Mouse (Mus musculus) forebrain, postnatal 0 days (tissue): ENCODE measurements around the gene Hist2h3c1. TPM values are rescaled to one million over a fixed set of nuclear protein-coding genes. Genes with fewer than 3 reads are reported as not detected.

ENCODE experiments used
- ATAC-seq: fragments of 200-750 bp; cut with Nextera tagmentation; 2 replicates; pipeline ENCODE4 v1.8.0; 2017; ENCODE audit warnings: mild to moderate bottlenecking, moderate library complexity
- DNase-seq: peaks from one replicate; pipeline ENCODE4 v3.0.0-alpha.2; 2015
- H3K27ac ChIP-seq: fragments of 300-500 bp; sonication (generic); 2 replicates; pipeline ENCODE4 v1.5.1; 2014; ENCODE audit warnings: low read depth, mild to moderate bottlenecking, antibody characterized with exemption, low read length, moderate library complexity, mixed read lengths
- H3K27me3 ChIP-seq: fragments of 300-500 bp; sonication (generic); 2 replicates; pipeline ENCODE4 v1.6.1; 2014; ENCODE audit warnings: mild to moderate bottlenecking, low read length, mixed read lengths; ENCODE audit not compliant: insufficient read depth
- H3K36me3 ChIP-seq: fragments of 300-500 bp; sonication (generic); 2 replicates; pipeline ENCODE4 v1.6.1; 2014; ENCODE audit warnings: mild to moderate bottlenecking, moderate library complexity; ENCODE audit not compliant: insufficient read depth
- H3K4me1 ChIP-seq: fragments of 300-500 bp; sonication (generic); 2 replicates; pipeline ENCODE4 v1.6.1; 2014; ENCODE audit warnings: antibody characterized with exemption; ENCODE audit not compliant: insufficient read depth
- H3K4me2 ChIP-seq: fragments of 300-500 bp; sonication (generic); 2 replicates; pipeline ENCODE4 v1.6.1; 2014; ENCODE audit warnings: low read depth, mild to moderate bottlenecking, moderate library complexity
- H3K4me3 ChIP-seq: fragments of 300-500 bp; sonication (generic); 2 replicates; pipeline ENCODE4 v1.5.1; 2014; ENCODE audit warnings: low read depth, low read length, mixed read lengths
- H3K9ac ChIP-seq: fragments of 300-500 bp; sonication (generic); 2 replicates; pipeline ENCODE4 v1.6.1; 2014; ENCODE audit warnings: mild to moderate bottlenecking
- H3K9me3 ChIP-seq: fragments of 300-500 bp; sonication (generic); 2 replicates; pipeline ENCODE4 v1.6.1; 2016; ENCODE audit warnings: low read length
- CTCF ChIP-seq: sonication (generic); IDR thresholded peaks from 2 replicates; pipeline ENCODE4 v1.5.1; 2016; ENCODE audit warnings: antibody characterized with exemption, control low read depth, low read depth
- WGBS: fragments of 180-500 bp; shearing (Covaris S2); extraction: QIAGEN DNeasy Blood & Tissue Kit; methylation state at CpG from one replicate; pipeline ENCODE4 v1.1.7; 2014; 5-methylcytosine and 5-hydroxymethylcytosine counted together
- polyA plus RNA-seq: library from polyadenylated mRNA; unstranded; fragments of >200 nt; fragmentation: Nextera tagmentation; extraction: Ambion mirVana; gene quantifications from 2 replicates; pipeline ENCODE4 v1.2.1, GENCODE M21; 2015
- total RNA-seq: library from RNA; depleted of rRNA; stranded (reverse); fragments of >200 nt; gene quantifications from 2 replicates; pipeline ENCODE4 v1.2.3, GENCODE M21; 2014

The Hist2h3c1 gene
- total and polyA plus RNA-seq, 2 experiments from 2014 or later, result not detected

GRCm38 (mm10) chr3:96225421-96225820 lies 21.1 kb upstream of the Hist2h3c1 start:
- WGBS, result 9% methylated on average over 2 of the region's 2 CpGs
- no peak overlapping the region for H3K27ac ChIP-seq
- no peak overlapping the region for H3K4me2 ChIP-seq
- H3K27me3 ChIP-seq, result no peaks in the 10 kb centered on the region
- no peak overlapping the region for H3K4me3 ChIP-seq
- TF ChIP-seq CTCF, result no peak
- H3K9ac ChIP-seq, result no peak overlapping the region
- H3K9me3 ChIP-seq, result no peaks in the 10 kb centered on the region
- no peak for ATAC-seq
- H3K4me1 ChIP-seq, result peaks cover 10% of the 10 kb centered on the region
- H3K36me3 ChIP-seq, result no peaks in the 10 kb centered on the region
- DNase-seq, result no peak

GRCm38 (mm10) chr3:96226695-96227648 lies 19.5 kb upstream of the Hist2h3c1 start:
- DNase-seq, result no peak
- no peak overlapping the region for H3K9ac ChIP-seq
- H3K27me3 ChIP-seq, result no peaks in the 10 kb centered on the region
- H3K9me3 ChIP-seq, result no peaks in the 10 kb centered on the region
- no peak overlapping the region for H3K4me2 ChIP-seq
- H3K4me3 ChIP-seq, result no peak overlapping the region
- H3K4me1 ChIP-seq, result peaks cover 10% of the 10 kb centered on the region
- no peak overlapping the region for H3K27ac ChIP-seq
- 77% methylated on average over 8 of the region's 8 CpGs for WGBS
- TF ChIP-seq CTCF, result no peak
- H3K36me3 ChIP-seq, result no peaks in the 10 kb centered on the region
- no peak for ATAC-seq

- H3K4me2 ChIP-seq, result no peak overlapping the region
- no peak for ATAC-seq
These were observed 17.7 kb upstream of the Hist2h3c1 start for GRCm38 (mm10) chr3:96228828-96229227.

GRCm38 (mm10) chr3:96230404-96230803 lies 16.1 kb upstream of the Hist2h3c1 start:
- H3K4me3 ChIP-seq, result no peak overlapping the region
- 85% methylated on average over 2 of the region's 2 CpGs for WGBS
- ATAC-seq (no peak), DNase-seq (no peak)
- TF ChIP-seq CTCF, result no peak
- H3K4me2 ChIP-seq, result no peak overlapping the region
- no peaks in the 10 kb centered on the region for H3K4me1 ChIP-seq
- no peak overlapping the region for H3K27ac ChIP-seq
- H3K9ac ChIP-seq, result no peak overlapping the region
- no peaks in the 10 kb centered on the region for H3K36me3 ChIP-seq
- no peaks in the 10 kb centered on the region for H3K27me3 ChIP-seq
- no peaks in the 10 kb centered on the region for H3K9me3 ChIP-seq

More at GRCm38 (mm10) chr3:96228828-96229227, 17.7 kb upstream of the Hist2h3c1 start:
- no peak for DNase-seq
- H3K4me1 ChIP-seq, result 0 out of 2 replicates have a peak, but pooled peaks cover 4% of the 10 kb centered on the region
- no peaks in the 10 kb centered on the region for H3K36me3 ChIP-seq
- no peak overlapping the region for H3K9ac ChIP-seq
- TF ChIP-seq CTCF, result no peak
- H3K9me3 ChIP-seq, result no peaks in the 10 kb centered on the region
- 79% methylated on average over 2 of the region's 2 CpGs for WGBS
- H3K27me3 ChIP-seq, result no peaks in the 10 kb centered on the region
- H3K4me3 ChIP-seq, result no peak overlapping the region
- no peak overlapping the region for H3K27ac ChIP-seq

DNA sequence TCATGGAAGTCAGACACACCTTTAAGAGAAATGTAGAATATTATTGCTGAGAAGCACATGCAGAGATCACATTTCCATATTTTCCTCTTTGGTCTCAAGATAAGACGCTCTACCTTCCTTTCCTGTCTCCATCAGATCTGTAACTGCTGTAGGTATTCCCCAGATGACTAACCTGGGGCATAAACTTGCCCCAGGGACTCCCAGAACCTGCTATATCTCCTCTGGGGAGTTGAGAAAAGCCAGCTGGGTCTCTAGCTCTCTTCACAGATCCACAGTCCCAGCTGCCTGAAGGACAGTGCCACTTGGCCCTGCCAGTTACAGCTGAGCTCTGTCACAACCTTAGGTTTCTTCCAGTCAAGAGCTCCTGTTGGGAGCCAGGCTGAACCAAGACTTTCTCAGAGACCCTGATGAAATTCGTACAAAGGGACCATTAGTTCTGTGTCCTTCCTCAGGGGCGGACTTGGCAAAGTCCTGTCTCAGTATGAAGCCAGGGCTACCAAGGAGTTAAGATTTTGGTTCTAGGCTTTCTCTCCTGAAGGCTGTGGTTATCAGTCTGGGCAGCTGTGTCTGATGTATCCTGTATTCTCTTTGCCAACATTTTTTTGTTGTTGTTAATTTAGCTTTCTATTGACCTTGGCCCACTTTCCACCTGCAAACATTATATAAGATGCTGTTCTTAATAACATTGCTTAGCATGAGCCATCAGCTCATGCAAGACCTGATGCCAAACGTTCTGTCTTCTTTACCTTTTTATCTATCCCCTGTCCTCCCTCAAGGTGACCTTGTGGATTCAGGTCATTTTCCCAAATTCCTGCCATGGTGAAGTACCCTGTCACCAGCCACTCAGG lies 15.4 kb upstream of the Hist2h3c1 start:
- no peaks in the 10 kb centered on the region for H3K9me3 ChIP-seq
- no peaks in the 10 kb centered on the region for H3K36me3 ChIP-seq
- DNase-seq, result no peak
- no peak for TF ChIP-seq CTCF
- ATAC-seq, result no peak
- no peak overlapping the region for H3K4me3 ChIP-seq
- H3K4me2 ChIP-seq, result no peak overlapping the region
- WGBS, result 79% methylated on average over 4 of the region's 4 CpGs
- H3K27me3 ChIP-seq, result no peaks in the 10 kb centered on the region
- H3K27ac ChIP-seq, result no peak overlapping the region
- H3K4me1 ChIP-seq, result no peaks in the 10 kb centered on the region
- no peak overlapping the region for H3K9ac ChIP-seq

DNA sequence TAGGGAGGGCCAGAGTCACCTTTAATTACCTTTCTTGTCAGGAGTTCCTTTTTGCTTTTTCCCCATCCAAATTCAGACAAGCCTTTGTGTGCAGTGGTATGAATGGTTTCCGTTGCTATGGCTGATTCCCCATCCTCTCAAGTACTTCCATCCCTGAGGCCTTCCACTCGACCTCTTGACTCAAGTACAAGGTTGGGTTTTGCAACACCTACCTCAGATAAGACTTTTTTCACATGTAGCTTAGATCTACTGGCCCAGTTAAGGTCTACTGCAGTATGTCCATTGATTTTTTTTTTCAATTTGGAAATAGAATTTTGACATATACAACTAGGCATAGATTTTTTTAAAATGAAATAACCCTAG lies 14.7 kb upstream of the Hist2h3c1 start:
- Histone ChIP-seq H3K9me3 (no peaks in the 10 kb centered on the region), H3K36me3 (no peaks in the 10 kb centered on the region), H3K4me1 (no peaks in the 10 kb centered on the region), H3K4me2 (no peak overlapping the region), H3K27me3 (no peaks in the 10 kb centered on the region), H3K4me3 (no peak overlapping the region), H3K27ac (no peak overlapping the region), H3K9ac (no peak overlapping the region)
- no peak for DNase-seq
- ATAC-seq, result no peak
- WGBS, result 60% methylated on average over 2 of the region's 2 CpGs
- no peak for TF ChIP-seq CTCF
